Mouse (Mus musculus): ENCODE results near the gene Slc25a39. TPM values are rescaled to one million over a fixed set of nuclear protein-coding genes. Genes with fewer than 3 reads are reported as not detected.

Slc25a39 gene
- polyA plus RNA-seq, 1 experiment from 2014 or later = 168 TPM

DNA sequence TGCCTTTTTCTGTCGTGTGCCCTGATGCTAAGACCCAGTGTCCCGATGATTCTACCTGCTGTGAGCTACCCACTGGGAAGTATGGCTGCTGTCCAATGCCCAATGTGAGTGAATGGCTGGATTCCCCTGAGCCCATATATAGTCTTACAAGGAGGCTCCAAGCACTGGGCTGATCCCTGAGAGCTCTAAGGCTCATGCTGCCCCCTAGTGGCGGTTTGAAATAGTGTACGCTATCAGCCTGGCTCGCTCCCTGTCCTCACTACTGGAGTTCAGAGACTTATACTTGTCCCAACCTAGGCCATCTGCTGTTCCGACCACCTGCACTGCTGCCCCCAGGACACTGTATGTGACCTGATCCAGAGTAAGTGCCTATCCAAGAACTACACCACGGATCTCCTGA lies 26.7 kb upstream of the Slc25a39 start:
- Histone ChIP-seq H3K27me3 (ENCODE audit: control insufficient read depth, insufficient read depth, low read length) (no peaks in the 10 kb centered on the region; the same call in 1 of the 2 replicates), H3K9ac (replicated peaks; ENCODE audit: low read length) (no peak overlapping the region), H3K36me3 (replicated peaks; ENCODE audit: control insufficient read depth, insufficient read depth, low read depth, low read length) (peaks cover 4% of the 10 kb centered on the region), H3K27ac (replicated peaks; ENCODE audit: low read depth, low read length) (no peak overlapping the region), H3K4me3 (ENCODE audit: low read depth, low read length) (no peak overlapping the region), H3K9me3 (replicated peaks; ENCODE audit: control insufficient read depth, low read length) (no peaks in the 10 kb centered on the region), H3K4me1 (ENCODE audit: control insufficient read depth, insufficient read depth, low read length) (peaks cover 16% of the 10 kb centered on the region), H3K4me2 (ENCODE audit: low read depth, low read length) (no peak overlapping the region)
- 9% methylated on average over 7 of the region's 7 CpGs for WGBS
- DNase-seq (ENCODE audit: low spot score) = peak; percentile 96
- 0 out of 2 replicates have a peak, but pooled peaks have one; percentile 2 for ATAC-seq (replicated peaks; ENCODE audit: insufficient number of reproducible peaks, low FRiP score, low TSS enrichment, low read depth)

DNA sequence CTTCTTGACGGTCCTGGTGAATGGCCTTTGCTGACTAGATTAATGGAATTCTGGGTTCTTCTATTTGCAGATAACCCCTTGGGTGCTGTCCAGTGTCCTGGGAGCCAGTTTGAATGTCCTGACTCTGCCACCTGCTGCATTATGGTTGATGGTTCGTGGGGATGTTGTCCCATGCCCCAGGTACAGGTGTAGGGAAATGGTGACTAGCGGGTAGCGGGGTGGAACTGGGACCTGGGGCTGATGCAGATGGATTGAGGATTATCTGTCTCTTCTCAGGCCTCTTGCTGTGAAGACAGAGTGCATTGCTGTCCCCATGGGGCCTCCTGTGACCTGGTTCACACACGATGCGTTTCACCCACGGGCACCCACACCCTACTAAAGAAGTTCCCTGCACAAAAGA lies 26.1 kb upstream of the Slc25a39 start:
- Histone ChIP-seq H3K27me3 (ENCODE audit: control insufficient read depth, insufficient read depth, low read length) (no peaks in the 10 kb centered on the region; the same call in 1 of the 2 replicates), H3K27ac (replicated peaks; ENCODE audit: low read depth, low read length) (no peak overlapping the region), H3K4me3 (ENCODE audit: low read depth, low read length) (no peak overlapping the region), H3K4me1 (ENCODE audit: control insufficient read depth, insufficient read depth, low read length) (peaks cover 16% of the 10 kb centered on the region), H3K9ac (replicated peaks; ENCODE audit: low read length) (no peak overlapping the region), H3K36me3 (replicated peaks; ENCODE audit: control insufficient read depth, insufficient read depth, low read depth, low read length) (peaks cover 2% of the 10 kb centered on the region), H3K9me3 (replicated peaks; ENCODE audit: control insufficient read depth, low read length) (no peaks in the 10 kb centered on the region), H3K4me2 (ENCODE audit: low read depth, low read length) (no peak overlapping the region)
- no peak for DNase-seq (ENCODE audit: low spot score)
- WGBS = 90% methylated on average over 7 of the region's 7 CpGs
- ATAC-seq (replicated peaks; ENCODE audit: insufficient number of reproducible peaks, low FRiP score, low TSS enrichment, low read depth) = no peak

DNA sequence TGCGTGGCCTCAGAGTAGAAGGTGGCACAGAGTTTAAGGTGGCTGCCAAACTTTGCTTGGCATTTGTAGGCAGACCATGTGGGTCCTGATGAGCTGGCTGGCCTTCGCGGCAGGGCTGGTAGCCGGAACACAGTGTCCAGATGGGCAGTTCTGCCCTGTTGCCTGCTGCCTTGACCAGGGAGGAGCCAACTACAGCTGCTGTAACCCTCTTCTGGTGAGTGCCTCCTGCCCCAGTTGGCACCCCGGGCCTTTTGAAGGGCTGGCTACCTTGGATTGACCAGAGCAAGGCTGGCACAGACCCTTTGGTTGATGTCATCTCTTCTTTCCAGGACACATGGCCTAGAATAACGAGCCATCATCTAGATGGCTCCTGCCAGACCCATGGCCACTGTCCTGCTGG lies 25.1 kb upstream of the Slc25a39 start:
- no peak for DNase-seq (ENCODE audit: low spot score)
- ATAC-seq (replicated peaks; ENCODE audit: insufficient number of reproducible peaks, low FRiP score, low TSS enrichment, low read depth) = no peak
- Histone ChIP-seq H3K9me3 (replicated peaks; ENCODE audit: control insufficient read depth, low read length) (no peaks in the 10 kb centered on the region), H3K27me3 (ENCODE audit: control insufficient read depth, insufficient read depth, low read length) (no peaks in the 10 kb centered on the region; the same call in 1 of the 2 replicates), H3K9ac (replicated peaks; ENCODE audit: low read length) (no peak overlapping the region; the same call in 1 of the 2 replicates), H3K4me2 (ENCODE audit: low read depth, low read length) (no peak overlapping the region), H3K4me3 (ENCODE audit: low read depth, low read length) (no peak overlapping the region), H3K4me1 (ENCODE audit: control insufficient read depth, insufficient read depth, low read length) (peaks cover 10% of the 10 kb centered on the region), H3K27ac (replicated peaks; ENCODE audit: low read depth, low read length) (no peak overlapping the region), H3K36me3 (replicated peaks; ENCODE audit: control insufficient read depth, insufficient read depth, low read depth, low read length) (peaks cover 2% of the 10 kb centered on the region; the same call in 1 of the 2 replicates)
- 92% methylated on average over 6 of the region's 6 CpGs for WGBS

DNA sequence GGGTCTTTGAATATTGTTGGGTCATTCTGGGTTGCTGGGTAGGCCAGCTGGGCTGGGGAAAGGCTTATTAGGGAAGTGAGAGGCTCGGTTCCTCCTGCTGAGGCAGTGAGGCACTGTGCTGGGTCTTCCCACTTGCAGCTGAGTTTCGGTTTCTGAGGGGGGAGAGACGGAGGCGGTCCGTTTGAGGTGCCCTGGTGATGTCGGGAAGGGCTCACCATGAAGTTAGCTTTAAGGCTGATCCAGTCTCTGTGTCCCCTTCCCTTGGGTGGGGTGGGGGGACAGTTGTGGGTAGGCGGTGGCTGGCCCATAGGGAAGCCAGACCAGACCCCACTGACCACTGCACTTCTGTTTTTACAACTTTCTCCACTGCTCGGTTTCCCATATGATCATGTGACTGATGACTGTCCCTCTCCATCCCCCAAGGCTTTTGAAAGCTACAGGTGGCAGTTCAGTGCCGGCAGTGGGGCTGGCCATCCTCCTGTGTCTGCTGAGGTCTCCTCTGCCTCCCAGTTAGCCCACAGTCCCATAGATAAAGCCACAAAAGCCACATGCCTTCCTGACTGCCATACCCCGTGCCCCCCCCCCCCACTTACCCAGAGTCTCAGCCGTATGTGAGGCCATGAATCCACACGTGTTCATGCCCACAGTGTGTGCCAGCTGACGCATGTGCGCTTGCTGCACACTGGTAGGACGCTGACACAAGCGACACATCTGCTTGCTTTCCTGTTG lies 24.5 kb upstream of the Slc25a39 start:
- Histone ChIP-seq H3K27me3 (ENCODE audit: control insufficient read depth, insufficient read depth, low read length) (no peaks in the 10 kb centered on the region; the same call in 1 of the 2 replicates), H3K27ac (replicated peaks; ENCODE audit: low read depth, low read length) (no peak overlapping the region), H3K4me3 (ENCODE audit: low read depth, low read length) (no peak overlapping the region), H3K4me2 (ENCODE audit: low read depth, low read length) (no peak overlapping the region), H3K9ac (replicated peaks; ENCODE audit: low read length) (no peak overlapping the region; the same call in 1 of the 2 replicates), H3K4me1 (ENCODE audit: control insufficient read depth, insufficient read depth, low read length) (peaks cover 4% of the 10 kb centered on the region), H3K9me3 (replicated peaks; ENCODE audit: control insufficient read depth, low read length) (no peaks in the 10 kb centered on the region), H3K36me3 (replicated peaks; ENCODE audit: control insufficient read depth, insufficient read depth, low read depth, low read length) (peaks cover 2% of the 10 kb centered on the region; the same call in 1 of the 2 replicates)
- WGBS = 65% methylated on average over 16 of the region's 16 CpGs
- DNase-seq (ENCODE audit: low spot score) = no peak
- ATAC-seq (replicated peaks; ENCODE audit: insufficient number of reproducible peaks, low FRiP score, low TSS enrichment, low read depth) = no peak

DNA sequence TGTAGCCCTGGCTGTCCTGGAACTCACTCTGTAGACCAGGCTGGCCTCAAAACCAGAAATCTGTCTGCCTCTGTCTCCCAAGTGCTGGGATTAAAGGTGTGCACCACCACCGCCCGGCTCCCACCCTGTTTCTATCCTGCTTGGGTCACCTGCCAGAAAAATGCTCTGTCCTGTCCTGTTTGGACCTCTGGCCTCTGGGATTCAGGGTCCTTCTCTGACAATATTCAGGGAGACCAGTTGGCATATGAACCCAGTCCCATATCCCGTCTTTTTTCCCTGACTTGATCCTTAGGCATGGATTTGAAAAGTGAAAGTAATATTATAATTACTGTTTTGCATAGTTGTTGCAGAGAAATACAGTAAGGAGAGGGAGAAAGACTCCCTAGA lies 24.0 kb upstream of the Slc25a39 start:
- no peak overlapping the region for H3K27ac ChIP-seq (replicated peaks; ENCODE audit: low read depth, low read length)
- H3K4me3 ChIP-seq (ENCODE audit: low read depth, low read length) = no peak overlapping the region
- peaks cover 2% of the 10 kb centered on the region; the same call in 1 of the 2 replicates for H3K36me3 ChIP-seq (replicated peaks; ENCODE audit: control insufficient read depth, insufficient read depth, low read depth, low read length)
- H3K4me1 ChIP-seq (ENCODE audit: control insufficient read depth, insufficient read depth, low read length) = no peaks in the 10 kb centered on the region; the same call in 1 of the 2 replicates
- no peak overlapping the region for H3K4me2 ChIP-seq (ENCODE audit: low read depth, low read length)
- no peak for ATAC-seq (replicated peaks; ENCODE audit: insufficient number of reproducible peaks, low FRiP score, low TSS enrichment, low read depth)
- WGBS = 86% methylated on average over 3 of the region's 3 CpGs
- DNase-seq (ENCODE audit: low spot score) = no peak
- no peaks in the 10 kb centered on the region for H3K9me3 ChIP-seq (replicated peaks; ENCODE audit: control insufficient read depth, low read length)
- H3K27me3 ChIP-seq (ENCODE audit: control insufficient read depth, insufficient read depth, low read length) = no peaks in the 10 kb centered on the region
- no peak overlapping the region for H3K9ac ChIP-seq (replicated peaks; ENCODE audit: low read length)

DNA sequence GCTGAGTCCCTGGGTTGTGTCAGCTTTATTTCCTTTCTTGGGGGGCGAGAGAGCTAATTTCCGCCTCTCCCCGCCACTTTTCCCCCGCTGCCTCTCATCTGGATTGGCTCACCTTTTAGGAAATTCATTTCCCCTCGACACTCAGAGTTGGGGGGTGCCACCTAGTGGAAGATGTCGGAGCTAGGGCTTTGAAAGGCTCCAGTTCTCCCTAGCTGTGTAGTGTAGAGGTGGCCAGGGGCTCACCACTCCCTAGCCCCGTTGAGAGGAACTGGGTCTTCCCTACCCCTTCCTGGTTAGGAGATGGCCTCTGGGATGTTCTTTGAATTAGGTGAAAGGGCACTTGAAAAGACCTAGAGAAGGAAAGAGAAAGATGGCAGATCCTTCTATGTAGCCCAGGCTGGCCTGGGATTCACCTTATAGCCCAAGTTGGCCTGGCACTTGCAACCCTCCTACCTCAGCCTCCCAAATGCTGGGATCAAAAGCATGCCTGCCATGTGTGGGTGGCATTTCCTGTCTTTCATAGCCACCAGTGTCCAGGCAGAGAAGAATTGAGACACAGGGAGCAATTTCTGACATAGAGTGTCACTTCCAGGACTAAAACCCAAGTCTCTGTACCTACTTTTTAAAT lies 23.4 kb upstream of the Slc25a39 start:
- peaks cover 2% of the 10 kb centered on the region; the same call in 1 of the 2 replicates for H3K36me3 ChIP-seq (replicated peaks; ENCODE audit: control insufficient read depth, insufficient read depth, low read depth, low read length)
- peak overlapping the region; percentile 44 for H3K4me3 ChIP-seq (ENCODE audit: low read depth, low read length)
- no peaks in the 10 kb centered on the region; the same call in 1 of the 2 replicates for H3K4me1 ChIP-seq (ENCODE audit: control insufficient read depth, insufficient read depth, low read length)
- peak overlapping the region; percentile 23 for H3K27ac ChIP-seq (replicated peaks; ENCODE audit: low read depth, low read length)
- DNase-seq (ENCODE audit: low spot score) (peak; percentile 92), ATAC-seq (replicated peaks; ENCODE audit: insufficient number of reproducible peaks, low FRiP score, low TSS enrichment, low read depth) (no peak)
- H3K4me2 ChIP-seq (ENCODE audit: low read depth, low read length) = peak overlapping the region; percentile 87
- H3K27me3 ChIP-seq (ENCODE audit: control insufficient read depth, insufficient read depth, low read length) = no peaks in the 10 kb centered on the region
- WGBS = 3% methylated on average over 7 of the region's 7 CpGs
- no peaks in the 10 kb centered on the region for H3K9me3 ChIP-seq (replicated peaks; ENCODE audit: control insufficient read depth, low read length)
- H3K9ac ChIP-seq (replicated peaks; ENCODE audit: low read length) = peak overlapping the region; percentile 38

DNA sequence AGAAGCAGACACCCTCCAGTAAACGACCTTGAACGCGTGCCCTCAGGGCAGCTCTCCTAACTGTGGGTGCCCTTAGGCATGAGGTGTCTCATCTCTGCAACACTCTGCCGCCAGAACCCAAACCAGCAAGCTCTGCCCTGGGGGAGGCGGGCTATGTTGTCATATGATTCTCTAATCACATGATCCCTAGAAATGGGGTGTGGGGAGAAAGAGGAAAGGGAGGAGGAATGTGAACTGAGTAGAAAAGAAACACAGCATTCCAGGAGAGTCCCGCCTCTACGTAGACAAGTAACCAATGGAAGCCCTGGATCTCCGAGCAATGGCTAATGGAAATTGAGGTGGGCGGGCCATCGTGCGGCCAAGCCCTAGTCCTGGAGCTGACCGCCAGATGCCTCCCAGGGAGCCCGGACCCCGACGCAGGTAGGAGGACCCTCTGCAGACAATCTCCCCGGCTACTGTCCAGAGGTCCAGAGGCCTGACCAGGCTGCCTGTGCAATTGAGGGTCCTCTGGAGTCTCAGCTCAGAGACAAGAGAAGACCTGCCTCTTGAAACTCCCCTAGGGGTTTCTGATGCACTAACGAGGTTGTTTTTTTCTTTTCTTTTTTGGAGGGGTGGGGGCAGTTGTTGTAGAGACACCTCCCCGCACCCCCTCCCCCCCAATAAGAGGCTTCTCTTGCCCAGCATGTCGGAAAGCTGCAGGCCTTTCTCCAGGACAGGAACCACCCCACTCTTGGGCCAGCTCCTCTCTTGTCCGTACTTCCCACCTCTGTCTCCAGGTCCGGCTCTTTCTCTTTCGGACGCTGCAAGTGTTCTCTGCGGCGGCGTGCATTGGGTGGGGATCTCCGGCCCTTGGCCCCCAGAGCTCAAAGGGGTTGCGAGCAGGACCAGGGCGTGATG lies 22.6 kb upstream of the Slc25a39 start, which contains the start of gene Grn:
Gene Grn (plus strand): TSS at position 195 of the 897 bp plus-strand sequence.
- peak within 1 kb of the TSS; percentile 44 for H3K4me3 ChIP-seq (ENCODE audit: low read depth, low read length)
- H3K9me3 ChIP-seq (replicated peaks; ENCODE audit: control insufficient read depth, low read length) = no peaks in the 10 kb centered on the region
- ATAC-seq (replicated peaks; ENCODE audit: insufficient number of reproducible peaks, low FRiP score, low TSS enrichment, low read depth) (peak; percentile 85), DNase-seq (ENCODE audit: low spot score) (peak; percentile 97)
- no peaks in the 10 kb centered on the region for H3K27me3 ChIP-seq (ENCODE audit: control insufficient read depth, insufficient read depth, low read length)
- H3K4me1 ChIP-seq (ENCODE audit: control insufficient read depth, insufficient read depth, low read length) = no peaks in the 10 kb centered on the region; the same call in 1 of the 2 replicates
- peak within 1 kb of the TSS; percentile 38 for H3K9ac ChIP-seq (replicated peaks; ENCODE audit: low read length)
- H3K36me3 ChIP-seq (replicated peaks; ENCODE audit: control insufficient read depth, insufficient read depth, low read depth, low read length) = no peaks in the 10 kb centered on the region; the same call in 1 of the 2 replicates
- under 1% methylated on average over 29 of the region's 29 CpGs for WGBS
- H3K4me2 ChIP-seq (ENCODE audit: low read depth, low read length) = peak within 1 kb of the TSS; percentile 87
- peak within 1 kb of the TSS; percentile 23 for H3K27ac ChIP-seq (replicated peaks; ENCODE audit: low read depth, low read length)

Data from embryonic facial prominence, embryonic 11.5 days (tissue).